Mouse (Mus musculus): ENCODE measurements at regions not wholly inside any gene's neighbourhood (a gene's known extent, or its start where the extent isn't known, plus 50 kb on each side); places are given as distances from the start of the nearest gene placed in this dataset.

- DNase-seq: no peak
Observed at GRCm38 (mm10) chr5:43139813-43140212, 93.2 kb upstream of the Cpeb2 start.

DNA sequence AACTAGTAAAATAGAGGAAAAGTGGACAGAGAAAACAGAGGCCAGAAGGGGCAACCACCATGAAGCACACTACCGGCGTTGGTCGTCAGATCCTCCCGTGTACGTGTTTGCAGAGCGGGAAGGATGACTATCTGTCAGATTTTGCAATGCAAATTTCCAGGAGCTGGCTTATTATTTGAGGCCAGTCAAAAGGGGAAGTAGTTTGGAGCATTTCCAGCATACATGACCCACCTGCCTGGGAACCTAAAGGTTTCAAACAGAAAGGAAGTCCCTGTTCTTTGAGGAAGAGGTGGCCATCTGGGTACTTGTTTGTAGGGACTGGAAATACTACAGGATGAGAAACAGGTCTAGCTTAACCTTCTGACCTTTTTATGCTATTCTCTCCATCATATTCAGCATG, 87.0 kb upstream of the Cpeb2 start:
- DNase-seq: no peak

GRCm38 (mm10) chr5:43146928-43147327, 86.0 kb upstream of the Cpeb2 start:
- DNase-seq: no peak

- no peak for DNase-seq
Observed at GRCm38 (mm10) chr5:43148486-43148885, 84.5 kb upstream of the Cpeb2 start.

- DNase-seq: no peak
Observed at GRCm38 (mm10) chr5:43149559-43149958, 83.4 kb upstream of the Cpeb2 start.

DNA sequence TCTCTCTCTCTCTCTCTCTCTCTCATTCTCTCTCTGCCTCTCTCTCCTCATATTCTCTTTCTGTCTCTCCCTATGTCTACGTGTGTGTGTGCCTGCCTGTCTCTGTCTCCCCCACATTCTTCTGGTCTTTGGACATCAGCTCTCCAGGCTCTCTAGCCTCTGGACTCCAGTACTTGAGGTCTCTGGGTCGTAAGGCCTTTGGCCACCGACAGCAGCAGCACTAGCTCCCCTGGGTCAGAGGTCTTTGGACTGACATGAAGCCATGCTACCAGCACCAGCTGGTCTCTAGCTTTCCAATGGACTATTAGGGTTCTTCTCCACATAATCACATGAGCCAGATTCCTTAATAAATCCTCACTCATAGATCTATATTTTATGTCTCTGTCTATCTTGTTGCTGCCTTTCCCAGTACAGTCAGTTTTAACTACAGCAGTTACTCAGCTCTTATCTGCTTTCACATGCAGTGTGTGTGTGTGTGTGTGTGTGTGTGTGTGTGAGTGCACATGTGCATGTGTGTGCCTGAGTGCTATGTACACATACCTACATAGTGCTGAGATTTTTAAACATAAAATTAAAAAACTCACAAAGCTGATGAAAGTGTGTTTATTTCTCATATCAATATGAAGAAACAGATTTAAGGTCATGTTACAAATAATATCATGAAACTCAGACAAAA, 81.7 kb upstream of the Cpeb2 start:
- no peak for DNase-seq

DNA sequence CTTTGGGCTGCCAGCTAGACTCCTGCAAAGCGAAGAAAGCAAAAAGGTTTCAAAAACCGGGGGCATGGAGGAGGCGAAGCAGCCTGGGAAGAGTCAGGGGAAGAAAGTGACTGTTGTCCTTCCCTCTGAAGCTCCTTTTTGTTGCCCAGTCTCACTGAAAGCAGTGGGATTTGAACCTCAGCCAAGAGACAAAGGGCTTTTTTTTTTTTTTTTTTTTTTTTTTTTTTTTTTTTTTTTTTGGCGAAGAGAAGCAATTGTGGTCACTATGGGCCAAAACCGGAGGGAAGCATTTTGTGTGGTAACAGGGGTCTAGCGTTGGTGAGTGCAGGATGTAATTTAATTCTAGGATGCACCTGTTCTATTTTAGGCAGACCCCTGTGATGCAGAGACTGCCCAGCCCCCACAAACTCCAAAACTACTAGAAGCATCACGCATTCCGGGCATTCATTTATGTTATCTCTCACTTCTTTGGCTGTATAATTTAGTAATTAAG, 80.8 kb upstream of the Cpeb2 start:
- DNase-seq: no peak

- DNase-seq: no peak
Observed at GRCm38 (mm10) chr5:43152881-43153280, 80.1 kb upstream of the Cpeb2 start.

DNA sequence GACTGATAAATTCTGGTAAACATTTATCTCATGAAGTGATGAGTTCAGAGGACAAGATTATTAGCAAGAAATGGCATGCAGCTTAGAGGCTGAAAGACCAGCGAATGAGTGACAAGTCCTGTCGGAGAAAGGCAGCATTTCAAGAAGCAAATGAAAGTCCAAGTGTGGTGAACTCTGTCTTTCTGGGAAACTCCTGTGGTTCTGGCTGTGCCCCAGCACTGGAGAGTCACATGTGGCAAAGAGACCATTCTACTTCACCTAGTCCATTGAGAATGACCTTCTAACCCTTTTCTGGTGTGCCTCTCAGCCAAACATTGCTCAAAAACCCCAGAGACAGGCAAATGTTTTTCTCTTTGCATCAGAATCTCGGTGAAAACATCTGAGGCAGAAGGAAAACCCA, 76.2 kb upstream of the Cpeb2 start:
- no peak for DNase-seq

- DNase-seq: no peak
Observed at GRCm38 (mm10) chr5:43160140-43160539, 72.8 kb upstream of the Cpeb2 start.

- no peak for DNase-seq
Observed at GRCm38 (mm10) chr5:43181475-43181874, 51.5 kb upstream of the Cpeb2 start.

Measured in right cerebral cortex, postnatal 14 days (tissue).